In the genomic region with DNA sequence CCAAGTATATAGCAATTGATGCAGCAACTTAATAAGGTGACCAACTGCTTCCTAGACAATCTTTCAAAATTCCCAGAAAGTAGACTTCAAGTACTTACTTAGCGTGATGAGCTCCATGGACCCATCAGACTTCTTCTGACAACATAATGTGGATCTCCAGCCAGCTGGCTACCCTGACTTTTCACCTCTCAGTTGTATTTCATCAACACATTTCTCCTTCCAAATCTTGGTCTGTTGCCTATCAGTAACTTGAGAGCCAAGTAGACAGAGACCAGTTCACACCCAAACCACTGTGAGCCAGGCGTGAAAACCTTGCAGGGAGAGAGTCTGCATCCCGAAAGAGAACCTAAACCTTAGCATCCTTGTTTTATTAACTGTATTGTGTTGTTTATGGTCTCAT, we compare ENCODE assay signal across 24 mouse cellular contexts. TPM values are rescaled to one million over a fixed set of nuclear protein-coding genes. Genes with fewer than 3 reads are reported as not detected.
A peak's percentile ranks its signal among the peaks of the same experiment; 100 is the strongest.
DNase-seq lines count a peak whose midpoint lies in the region; ATAC-seq lines count a peak whose summit lies in the region.
"Had no signal": no experiment of that assay in that cellular context is flagged by ENCODE, and none has a peak within 500 bp of the region (broad histone marks: within the 10 kb centered on the region; RNA-seq: fewer than 3 reads in every experiment).

No protein-coding gene starts in this region.

- no peak for ATAC-seq in heart, embryonic 12.5 days (ENCODE audit: insufficient number of reproducible peaks, low FRiP score)
- ATAC-seq: activated CD4-positive, CD25-positive, alpha-beta regulatory T cell, adult 4 months; forebrain, embryonic 15.5 days had no signal

- H3K9me3 ChIP-seq in heart, embryonic 12.5 days (replicated peaks), result no peaks in the 10 kb centered on the region
- H3K9me3 ChIP-seq: embryonic facial prominence, embryonic 10.5 days; embryonic facial prominence, embryonic 13.5 days; forebrain, embryonic 12.5 days; forebrain, embryonic 15.5 days; heart, embryonic 10.5 days; hindbrain, embryonic 12.5 days; hindbrain, embryonic 15.5 days had no signal

- H3K36me3 ChIP-seq in heart, embryonic 12.5 days, result no peaks in the 10 kb centered on the region
- H3K36me3 ChIP-seq: embryonic facial prominence, embryonic 10.5 days; embryonic facial prominence, embryonic 13.5 days; forebrain, embryonic 12.5 days; forebrain, embryonic 15.5 days; heart, embryonic 10.5 days; hindbrain, embryonic 12.5 days; hindbrain, embryonic 15.5 days had no signal

- H3K4me3 ChIP-seq in heart, embryonic 12.5 days, result no peak overlapping the region
- H3K4me3 ChIP-seq: embryonic facial prominence, embryonic 10.5 days; embryonic facial prominence, embryonic 13.5 days; erythroblast, embryonic 14.5 days; forebrain, embryonic 12.5 days; forebrain, embryonic 15.5 days; heart, adult 2 months; heart, embryonic 10.5 days; hindbrain, embryonic 12.5 days; hindbrain, embryonic 15.5 days had no signal

- H3K27ac ChIP-seq in heart, embryonic 12.5 days (ENCODE audit: poor library complexity, severe bottlenecking), result no peak overlapping the region
- H3K27ac ChIP-seq: embryonic facial prominence, embryonic 10.5 days; embryonic facial prominence, embryonic 13.5 days; forebrain, embryonic 12.5 days; forebrain, embryonic 15.5 days; heart, adult 2 months; heart, embryonic 10.5 days; hindbrain, embryonic 12.5 days; hindbrain, embryonic 15.5 days had no signal

- H3K9ac ChIP-seq in heart, embryonic 12.5 days, result no peak overlapping the region
- H3K9ac ChIP-seq: embryonic facial prominence, embryonic 13.5 days; forebrain, embryonic 12.5 days; forebrain, embryonic 15.5 days; hindbrain, embryonic 12.5 days; hindbrain, embryonic 15.5 days had no signal

- H3K4me2 ChIP-seq in heart, embryonic 12.5 days, result no peak overlapping the region
- H3K4me2 ChIP-seq: embryonic facial prominence, embryonic 13.5 days; forebrain, embryonic 12.5 days; forebrain, embryonic 15.5 days; hindbrain, embryonic 12.5 days; hindbrain, embryonic 15.5 days had no signal

- H3K27me3 ChIP-seq in heart, embryonic 12.5 days (replicated peaks), result no peaks in the 10 kb centered on the region
- H3K27me3 ChIP-seq: embryonic facial prominence, embryonic 13.5 days; forebrain, embryonic 12.5 days; forebrain, embryonic 15.5 days; hindbrain, embryonic 12.5 days; hindbrain, embryonic 15.5 days had no signal

- WGBS in heart, embryonic 12.5 days, result 58% methylated on average over 3 of the region's 3 CpGs

- peak; percentile 33 to 45 for DNase-seq in heart, adult 18-20 months
- DNase-seq in kidney, postnatal 14 days, result peak; percentile 21
- no peak for DNase-seq in kidney, adult 18-20 months
- DNase-seq in lung, postnatal 10 days, result peak; percentile 29
- DNase-seq in lung, postnatal 4 days, result no peak
- DNase-seq: adrenal gland, adult 8-10 months; adrenal gland, postnatal 25 days; cerebellum, adult 11-12 months; cerebellum, adult 8-10 months; cerebellum, postnatal 10 days; cerebellum, postnatal 36 days; embryo, embryonic 11 days; gastrocnemius, postnatal 25 days had no signal

- 0 out of 2 replicates have a peak, but pooled peaks cover 5% of the 10 kb centered on the region for H3K4me1 ChIP-seq in heart, embryonic 12.5 days (replicated peaks)
- H3K4me1 ChIP-seq: embryonic facial prominence, embryonic 10.5 days; forebrain, embryonic 12.5 days; forebrain, embryonic 15.5 days; heart, embryonic 10.5 days; hindbrain, embryonic 12.5 days; hindbrain, embryonic 15.5 days had no signal

RNA-seq across cellular contexts. Expression of gene Rbpj, which starts 26.3 kb away (rescaled TPM):
- total RNA-seq in heart, adult 18-20 months (2021), result 10 to 100 TPM; 17.5 to 22.4 TPM
- 26.2 and 27.0 TPM in 2 replicates for polyA plus RNA-seq in heart, embryonic 12.5 days (2016; fragmentation: Nextera tagmentation; extraction: Ambion mirVana)

Comparison
In these comparisons a context has a peak if more than half of its experiments do, and no peak if none do; other contexts are left out.
1. DNase-seq: peak in heart, adult 18-20 months (2 of 2), kidney, postnatal 14 days (single experiment) and lung, postnatal 10 days (single experiment); none in kidney, adult 18-20 months (single experiment) and lung, postnatal 4 days (0 of 2).